Mouse (Mus musculus): ENCODE results near the gene Trim12c. TPM values are rescaled to one million over a fixed set of nuclear protein-coding genes. Genes with fewer than 3 reads are reported as not detected.
"Not testable (repeated sequence)": the region's sequence is repeated elsewhere in the genome, so short reads cannot be mapped to it uniquely, and the experiment has no call there.

The Trim12c gene
- total and polyA plus RNA-seq, 2 experiments from 2014 or later: 1.5 to 7.1 TPM

DNA sequence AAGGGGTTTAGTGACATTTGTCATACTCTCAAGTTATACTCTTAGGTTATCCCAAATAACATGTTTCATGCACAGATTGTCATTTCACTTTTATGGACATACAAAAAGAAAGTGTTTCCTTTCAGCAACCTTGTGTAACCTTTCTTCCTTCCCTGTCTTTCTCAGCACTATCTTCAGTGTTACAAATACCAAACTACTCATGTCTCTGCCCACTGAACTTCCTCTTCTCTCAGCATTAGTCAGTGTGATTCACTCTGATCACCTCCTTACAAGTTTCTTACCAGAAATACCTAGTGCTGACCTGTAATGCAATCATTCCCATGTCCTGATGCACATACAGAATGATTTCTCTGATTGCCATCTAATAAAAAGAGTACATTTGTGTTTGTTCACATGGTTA lies 13.2 kb upstream of the Trim12c start:
- TF ChIP-seq EP300 (IDR thresholded peaks at IDR 0.05; ENCODE audit: low read depth) (no peak), CTCF (IDR thresholded peaks at IDR 0.05; ENCODE audit: low read depth) (no peak)
- Histone ChIP-seq H3K9ac (replicated peaks; ENCODE audit: low read depth, low read length) (no peak overlapping the region), H3K4me3 (ENCODE audit: low read depth, low read length) (no peak overlapping the region), H3K36me3 (replicated peaks; ENCODE audit: control insufficient read depth, insufficient read depth, low read length) (no peaks in the 10 kb centered on the region), H3K27me3 (ENCODE audit: control insufficient read depth, insufficient read depth, low read length) (no peaks in the 10 kb centered on the region), H3K4me2 (ENCODE audit: low read depth, low read length) (no peak overlapping the region), H3K9me3 (replicated peaks; ENCODE audit: control insufficient read depth, low read length) (no peaks in the 10 kb centered on the region), H3K4me1 (ENCODE audit: control insufficient read depth, insufficient read depth) (no peaks in the 10 kb centered on the region), H3K27ac (ENCODE audit: low read depth) (no peak overlapping the region)
- DNase-seq (ENCODE audit: low spot score) (no peak), ATAC-seq (ENCODE audit: insufficient read depth, low read depth) (no peak)

DNA sequence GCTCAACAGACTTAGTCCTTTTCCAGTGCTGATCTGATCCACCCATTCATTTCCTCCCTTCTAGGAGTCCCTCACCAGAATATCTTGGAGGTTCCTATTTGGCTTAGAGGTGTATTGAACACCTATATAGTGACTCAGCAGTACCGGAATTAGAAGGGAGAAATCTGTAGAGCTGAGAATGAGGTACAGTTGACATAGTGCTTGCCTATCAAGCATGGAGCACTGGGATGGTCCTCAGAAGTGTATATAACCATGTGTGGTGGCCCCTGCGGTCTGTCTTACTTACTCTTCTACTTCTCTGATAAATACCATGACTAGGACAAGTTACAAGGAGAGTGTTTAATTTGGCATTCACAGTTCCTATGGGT lies 422 bp upstream of the Trim12c start:
- no peaks in the 10 kb centered on the region for H3K27me3 ChIP-seq (ENCODE audit: control insufficient read depth, insufficient read depth, low read length)
- peak overlapping the region; percentile 87 for H3K27ac ChIP-seq (ENCODE audit: low read depth)
- H3K9ac ChIP-seq (replicated peaks; ENCODE audit: low read depth, low read length): no peak overlapping the region
- no peaks in the 10 kb centered on the region for H3K4me1 ChIP-seq (ENCODE audit: control insufficient read depth, insufficient read depth)
- H3K4me2 ChIP-seq (ENCODE audit: low read depth, low read length): peak overlapping the region; percentile 72; the same call in 1 of the 2 replicates
- DNase-seq (ENCODE audit: low spot score) (no peak), ATAC-seq (ENCODE audit: insufficient read depth, low read depth) (no peak; the same call in 1 of the 2 replicates)
- WGBS: 47% methylated on average over 2 of the region's 2 CpGs
- TF ChIP-seq CTCF (IDR thresholded peaks at IDR 0.05; ENCODE audit: low read depth) (no peak), EP300 (IDR thresholded peaks at IDR 0.05; ENCODE audit: low read depth) (no peak)
- H3K9me3 ChIP-seq (replicated peaks; ENCODE audit: control insufficient read depth, low read length): no peaks in the 10 kb centered on the region
- H3K36me3 ChIP-seq (replicated peaks; ENCODE audit: control insufficient read depth, insufficient read depth, low read length): no peaks in the 10 kb centered on the region
- H3K4me3 ChIP-seq (ENCODE audit: low read depth, low read length): peak overlapping the region; percentile 63; the same call in 1 of the 2 replicates

- H3K4me2 ChIP-seq (ENCODE audit: low read depth, low read length); H3K27me3 ChIP-seq (ENCODE audit: control insufficient read depth, insufficient read depth, low read length); H3K4me3 ChIP-seq (ENCODE audit: low read depth, low read length); ATAC-seq (ENCODE audit: insufficient read depth, low read depth); H3K4me1 ChIP-seq (ENCODE audit: control insufficient read depth, insufficient read depth); H3K9ac ChIP-seq (replicated peaks; ENCODE audit: low read depth, low read length); DNase-seq (ENCODE audit: low spot score); H3K27ac ChIP-seq (ENCODE audit: low read depth); H3K36me3 ChIP-seq (replicated peaks; ENCODE audit: control insufficient read depth, insufficient read depth, low read length); H3K9me3 ChIP-seq (replicated peaks; ENCODE audit: control insufficient read depth, low read length): not testable (repeated sequence)
- 85% methylated on average over 4 of the region's 4 CpGs for whole genome bisulfite sequencing
These were observed 5.1 kb downstream of the Trim12c start for GRCm38 (mm10) chr7:104348043-104348442.

DNA sequence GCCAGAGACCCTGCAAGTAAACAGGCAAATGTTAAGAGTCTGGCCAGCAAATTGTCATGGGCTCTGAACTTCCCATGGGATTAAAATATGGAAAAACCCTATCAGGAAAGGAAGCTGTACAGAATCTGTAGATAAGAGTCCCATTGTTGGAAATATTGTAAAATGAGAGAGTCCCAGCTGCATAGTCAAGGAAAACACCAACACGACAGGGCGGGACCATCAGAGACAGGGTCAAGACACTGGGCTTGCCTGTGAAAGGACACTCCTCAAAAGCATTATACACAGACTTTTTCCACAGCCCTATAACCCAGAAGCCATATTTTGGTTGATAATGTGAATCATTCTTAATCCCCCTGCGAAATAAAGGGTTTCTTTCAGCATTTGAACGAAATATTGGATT lies 12.4 kb downstream of the Trim12c start:
- ATAC-seq (ENCODE audit: insufficient read depth, low read depth): 0 out of 2 replicates have a peak, but pooled peaks have one; percentile 62
- DNase-seq (ENCODE audit: low spot score); H3K9me3 ChIP-seq (replicated peaks; ENCODE audit: control insufficient read depth, low read length); H3K9ac ChIP-seq (replicated peaks; ENCODE audit: low read depth, low read length); H3K4me2 ChIP-seq (ENCODE audit: low read depth, low read length); H3K4me1 ChIP-seq (ENCODE audit: control insufficient read depth, insufficient read depth); H3K4me3 ChIP-seq (ENCODE audit: low read depth, low read length); H3K27me3 ChIP-seq (ENCODE audit: control insufficient read depth, insufficient read depth, low read length); H3K36me3 ChIP-seq (replicated peaks; ENCODE audit: control insufficient read depth, insufficient read depth, low read length); H3K27ac ChIP-seq (ENCODE audit: low read depth): not testable (repeated sequence)
- WGBS: 75% methylated on average over 3 of the region's 4 CpGs

DNA sequence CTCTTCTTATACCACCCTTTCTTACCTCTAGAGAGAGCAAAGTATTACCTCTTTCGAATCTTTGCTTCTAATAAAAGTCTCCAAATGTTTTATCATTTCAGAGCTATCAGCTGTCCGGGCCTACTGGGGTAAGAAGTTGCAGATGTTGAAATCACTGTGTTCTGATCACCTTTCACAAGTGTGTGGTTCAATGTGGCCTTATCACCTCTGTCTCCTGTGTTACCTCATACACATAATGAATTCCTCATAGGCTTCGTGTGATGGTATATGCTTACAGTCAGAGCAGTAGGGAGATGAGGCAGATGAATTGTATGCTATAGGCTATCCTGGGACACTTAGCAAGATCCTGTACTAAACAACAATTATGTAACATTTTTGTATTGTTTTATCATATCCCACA lies 17.6 kb downstream of the Trim12c start:
- H3K9me3 ChIP-seq (replicated peaks; ENCODE audit: control insufficient read depth, low read length); H3K9ac ChIP-seq (replicated peaks; ENCODE audit: low read depth, low read length); H3K27ac ChIP-seq (ENCODE audit: low read depth); H3K36me3 ChIP-seq (replicated peaks; ENCODE audit: control insufficient read depth, insufficient read depth, low read length); ATAC-seq (ENCODE audit: insufficient read depth, low read depth); H3K4me3 ChIP-seq (ENCODE audit: low read depth, low read length); H3K4me2 ChIP-seq (ENCODE audit: low read depth, low read length); H3K27me3 ChIP-seq (ENCODE audit: control insufficient read depth, insufficient read depth, low read length); H3K4me1 ChIP-seq (ENCODE audit: control insufficient read depth, insufficient read depth); DNase-seq (ENCODE audit: low spot score): not testable (repeated sequence)
- WGBS: 65% methylated on average over 3 of the region's 3 CpGs

DNA sequence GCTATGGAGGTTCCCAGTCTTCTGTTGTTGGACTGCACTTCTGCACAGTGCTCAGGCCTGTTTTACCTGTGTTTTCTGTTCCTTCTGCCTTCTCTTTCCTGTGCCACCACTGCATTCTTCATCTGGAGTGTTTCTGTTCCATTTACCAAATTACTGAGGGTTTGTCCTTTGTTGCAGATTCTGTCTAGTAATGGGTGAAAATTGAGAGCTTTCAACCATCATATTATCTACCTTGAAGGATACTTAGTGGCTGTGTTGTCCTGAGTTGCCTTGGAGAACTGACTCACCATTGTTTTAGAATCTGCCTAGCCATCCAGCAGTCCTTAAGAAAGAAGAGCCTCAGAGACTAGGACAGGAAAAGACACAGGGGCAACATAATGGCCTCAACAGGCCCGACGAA lies 24.0 kb downstream of the Trim12c start, which contains the start of gene Trim34b:
Gene Trim34b, plus strand, starts transcription at position 301 of the 400 bp plus-strand sequence.
- ATAC-seq (ENCODE audit: insufficient read depth, low read depth): not testable (repeated sequence)

More for the DNA sequence above, 24.0 kb downstream of the Trim12c start, which contains the start of gene Trim34b:
- not testable (repeated sequence) for H3K9ac ChIP-seq (replicated peaks; ENCODE audit: low read depth, low read length); H3K4me2 ChIP-seq (ENCODE audit: low read depth, low read length); H3K4me1 ChIP-seq (ENCODE audit: control insufficient read depth, insufficient read depth); H3K27me3 ChIP-seq (ENCODE audit: control insufficient read depth, insufficient read depth, low read length); H3K4me3 ChIP-seq (ENCODE audit: low read depth, low read length); H3K9me3 ChIP-seq (replicated peaks; ENCODE audit: control insufficient read depth, low read length); H3K27ac ChIP-seq (ENCODE audit: low read depth); H3K36me3 ChIP-seq (replicated peaks; ENCODE audit: control insufficient read depth, insufficient read depth, low read length); DNase-seq (ENCODE audit: low spot score)
- WGBS: 95% methylated on average over 2 of the region's 2 CpGs

Data from heart, postnatal 0 days (tissue).